Mouse (Mus musculus): ENCODE results near the gene Lima1.

DNA sequence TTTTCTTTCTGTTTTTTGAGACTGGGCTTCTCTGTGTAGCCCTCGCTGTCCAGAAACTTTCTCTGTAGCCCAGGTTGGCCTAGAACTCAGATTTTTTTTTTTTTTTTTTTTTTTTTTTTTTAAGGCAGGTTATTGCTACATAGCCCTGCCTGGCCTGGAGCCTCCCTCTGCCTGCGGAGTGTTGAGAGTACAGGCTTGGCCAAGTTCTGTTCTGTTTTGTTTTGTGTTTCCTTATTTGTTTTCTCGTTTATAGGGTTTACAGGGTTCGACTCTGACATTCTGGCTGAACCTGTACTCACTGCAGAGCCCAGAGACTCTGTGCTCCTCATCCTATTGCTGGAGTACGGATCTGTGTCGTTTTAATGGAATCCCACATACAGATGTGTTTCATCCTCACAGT lies 13.7 kb downstream of the Lima1 start:
- TF ChIP-seq CTCF (IDR thresholded peaks at IDR 0.05; ENCODE audit: low read depth, low read length) (no peak), POLR2A (IDR thresholded peaks at IDR 0.05; ENCODE audit: insufficient read depth, low read length) (no peak), EP300 (IDR thresholded peaks at IDR 0.05; ENCODE audit: insufficient read depth, low read depth, low read length) (no peak)
